In genomic region chr6:145616402-145617229, GRCm38 (mm10) we compare ENCODE assay signal across 13 mouse cellular contexts. TPM values are rescaled to one million over a fixed set of nuclear protein-coding genes. Genes with fewer than 3 reads are reported as not detected.
DNase-seq lines count a peak whose midpoint lies in the region; ATAC-seq lines count a peak whose summit lies in the region.
"Had no signal": no experiment of that assay in that cellular context is flagged by ENCODE, and none has a peak within 500 bp of the region (broad histone marks: within the 10 kb centered on the region; RNA-seq: fewer than 3 reads in every experiment).

No protein-coding gene starts in this region.

- DNase-seq in heart, adult 9 months (ENCODE audit: low spot score in 2 of 2): no peak
- DNase-seq in 3134 (ENCODE audit: extremely low read depth, insufficient read length, low spot score) (peak; percentile 45), NIH3T3 (ENCODE audit: low read depth) (peak; percentile 81)
- no peak for DNase-seq in urinary bladder, postnatal 14 days (ENCODE audit: low spot score)
- no peak for DNase-seq in cerebellum, adult 9-11 months
- DNase-seq: cerebellum, adult 11 months; kidney, postnatal 4 days had no signal

- no peaks in the 10 kb centered on the region; the same call in 1 of the 2 replicates for H3K27me3 ChIP-seq in heart, embryonic 16.5 days (ENCODE audit: control insufficient read depth, insufficient read depth, low read length)
- no peaks in the 10 kb centered on the region for H3K27me3 ChIP-seq in liver, embryonic 16.5 days (ENCODE audit: control insufficient read depth, insufficient read depth, low read depth, low read length)
- no peaks in the 10 kb centered on the region for H3K27me3 ChIP-seq in neural tube, embryonic 15.5 days (replicated peaks)

- 69% methylated on average over 5 of the region's 5 CpGs for WGBS in heart, embryonic 16.5 days
- 50% methylated on average over 5 of the region's 5 CpGs for WGBS in liver, embryonic 16.5 days (ENCODE audit: insufficient replicate concordance)
- 85% methylated on average over 5 of the region's 5 CpGs for WGBS in neural tube, embryonic 15.5 days

- no peak for ATAC-seq in heart, embryonic 16.5 days (replicated peaks; ENCODE audit: extremely low read depth, insufficient read depth, low FRiP score)
- no peak for ATAC-seq in liver, embryonic 16.5 days (ENCODE audit: low read depth)
- ATAC-seq in neural tube, embryonic 15.5 days (ENCODE audit: low FRiP score): no peak
- ATAC-seq: hindbrain, postnatal 0 days had no signal

- peak overlapping the region; percentile 34; the same call in 1 of the 2 replicates for H3K4me2 ChIP-seq in heart, embryonic 16.5 days (ENCODE audit: low read depth, low read length)
- 0 out of 2 replicates have a peak overlapping the region, but pooled peaks have one; percentile 17 for H3K4me2 ChIP-seq in liver, embryonic 16.5 days (ENCODE audit: low read depth, low read length)
- no peak overlapping the region for H3K4me2 ChIP-seq in neural tube, embryonic 15.5 days

- H3K36me3 ChIP-seq in heart, embryonic 16.5 days (ENCODE audit: control insufficient read depth, insufficient read depth): no peaks in the 10 kb centered on the region
- H3K36me3 ChIP-seq in liver, embryonic 16.5 days (ENCODE audit: control insufficient read depth, insufficient read depth): no peaks in the 10 kb centered on the region
- no peaks in the 10 kb centered on the region for H3K36me3 ChIP-seq in neural tube, embryonic 15.5 days

- H3K9me3 ChIP-seq in heart, embryonic 16.5 days (replicated peaks; ENCODE audit: control insufficient read depth, low read length): no peaks in the 10 kb centered on the region
- H3K9me3 ChIP-seq in liver, embryonic 16.5 days (replicated peaks; ENCODE audit: control insufficient read depth, low read length): no peaks in the 10 kb centered on the region
- H3K9me3 ChIP-seq in neural tube, embryonic 15.5 days (replicated peaks): no peaks in the 10 kb centered on the region

- H3K9ac ChIP-seq in heart, embryonic 16.5 days (ENCODE audit: low read length): peak overlapping the region; percentile 49; the same call in 1 of the 2 replicates
- no peak overlapping the region for H3K9ac ChIP-seq in liver, embryonic 16.5 days (ENCODE audit: low read depth, low read length)
- no peak overlapping the region for H3K9ac ChIP-seq in neural tube, embryonic 15.5 days (replicated peaks)

- H3K4me1 ChIP-seq in heart, embryonic 16.5 days (ENCODE audit: control insufficient read depth, insufficient read depth, low read length): peaks cover 9% of the 10 kb centered on the region
- no peaks in the 10 kb centered on the region for H3K4me1 ChIP-seq in liver, embryonic 16.5 days (ENCODE audit: control insufficient read depth, low read depth, low read length)
- H3K4me1 ChIP-seq in neural tube, embryonic 15.5 days: no peaks in the 10 kb centered on the region

- H3K4me3 ChIP-seq in heart, embryonic 16.5 days (ENCODE audit: low read length): no peak overlapping the region
- no peak overlapping the region for H3K4me3 ChIP-seq in liver, embryonic 16.5 days (ENCODE audit: low read depth, low read length)
- no peak overlapping the region for H3K4me3 ChIP-seq in neural tube, embryonic 15.5 days (replicated peaks)

- no peak overlapping the region for H3K27ac ChIP-seq in heart, embryonic 16.5 days (ENCODE audit: low read length)
- H3K27ac ChIP-seq in liver, embryonic 16.5 days (ENCODE audit: low read length): no peak overlapping the region
- H3K27ac ChIP-seq in neural tube, embryonic 15.5 days (replicated peaks): no peak overlapping the region
- H3K27ac ChIP-seq: hindbrain, postnatal 0 days had no signal

RNA-seq across cellular contexts. Expression of gene Tuba3b, which starts 1.1 kb away (rescaled TPM):
- polyA plus RNA-seq in heart, embryonic 16.5 days (2015; fragmentation: Nextera tagmentation; extraction: Ambion mirVana): 0.24 and 0.58 TPM in 2 replicates
- polyA plus RNA-seq in liver, embryonic 16.5 days (2015; fragmentation: Nextera tagmentation; extraction: Ambion mirVana): not detected in 2 replicates
- not detected in 2 replicates for polyA plus RNA-seq in neural tube, embryonic 15.5 days (2015; fragmentation: Nextera tagmentation; extraction: Ambion mirVana)
- polyA plus RNA-seq: embryonic facial prominence, embryonic 11.5 days; hindbrain, postnatal 0 days; small intestine, adult 2 months had no signal

RNA-seq across cellular contexts. Expression of gene Lmntd1, which starts 2.5 kb away (rescaled TPM):
- polyA plus RNA-seq in heart, embryonic 16.5 days (2015; fragmentation: Nextera tagmentation; extraction: Ambion mirVana): 10.9 and 16.8 TPM in 2 replicates
- polyA plus RNA-seq in liver, embryonic 16.5 days (2015; fragmentation: Nextera tagmentation; extraction: Ambion mirVana): 0.12 TPM in 1 of 2 replicates, not detected in the other
- polyA plus RNA-seq in neural tube, embryonic 15.5 days (2015; fragmentation: Nextera tagmentation; extraction: Ambion mirVana): 0.63 TPM in 2 replicates
- polyA plus RNA-seq: small intestine, adult 2 months had no signal

Comparison
In these comparisons a context has a peak if more than half of its experiments do, and no peak if none do; other contexts are left out.
1. DNase-seq: peak in 3134 (single experiment) and NIH3T3 (single experiment); none in heart, adult 9 months (0 of 2), urinary bladder, postnatal 14 days (single experiment) and cerebellum, adult 9-11 months (single experiment).